Mouse (Mus musculus): ENCODE results near the gene Nudt8. TPM values are rescaled to one million over a fixed set of nuclear protein-coding genes. Genes with fewer than 3 reads are reported as not detected.
"Not testable (repeated sequence)": the region's sequence is repeated elsewhere in the genome, so short reads cannot be mapped to it uniquely, and the experiment has no call there.

Gene Nudt8
- 35.6 and 41.1 TPM in 2 replicates for polyA plus RNA-seq (2014; fragmentation: Nextera tagmentation; extraction: Ambion mirVana)

DNA sequence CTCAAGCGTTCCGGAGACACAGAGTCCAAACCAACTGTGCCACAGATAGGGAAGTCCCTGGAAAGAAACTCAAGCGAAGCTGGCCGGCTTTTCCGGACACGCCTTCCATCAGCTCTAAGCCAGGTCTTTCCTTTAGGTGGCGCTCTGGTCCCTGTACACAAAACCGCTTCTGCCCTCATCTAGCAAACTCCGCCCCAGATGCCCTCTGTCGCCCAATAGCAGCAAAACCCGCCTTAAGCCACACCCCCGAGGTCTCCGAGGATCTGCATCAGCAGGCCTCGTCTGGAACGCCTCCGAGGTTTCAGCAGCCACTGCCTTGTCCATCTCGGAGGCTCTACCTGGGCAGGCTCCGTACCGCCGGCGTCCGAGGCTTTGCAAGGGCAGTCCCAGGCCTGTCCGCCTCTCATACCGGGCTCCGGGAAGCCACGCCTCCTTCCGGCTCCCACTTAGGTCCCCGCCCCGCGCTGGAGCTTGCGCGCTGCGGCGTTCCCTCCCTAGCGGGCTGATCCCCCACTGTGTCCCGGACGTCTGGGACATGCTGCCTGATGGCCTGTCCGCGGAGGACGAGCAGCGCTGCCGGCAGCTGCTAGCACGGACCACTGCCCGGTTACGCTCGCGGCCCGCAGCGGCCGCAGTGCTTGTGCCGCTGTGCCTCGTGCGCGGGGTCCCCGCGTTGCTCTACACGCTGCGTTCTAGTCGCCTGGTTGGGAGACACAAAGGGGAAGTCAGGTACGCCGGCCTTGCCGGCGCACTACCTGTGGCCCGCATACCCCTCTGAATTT, at the start of gene Nudt8, which contains the start of gene Gm49405:
Gene Nudt8, plus strand, starts transcription at position 462 of the 782 bp plus-strand sequence.
Gene Gm49405, plus strand, starts transcription at position 508 of the 782 bp plus-strand sequence.
- Histone ChIP-seq H3K36me3 (ENCODE audit: control insufficient read depth, insufficient read depth, low read length) (peaks cover 3% of the 10 kb centered on the region; the same call in 1 of the 2 replicates), H3K4me3 (ENCODE audit: low read depth, low read length) (peak within 1 kb of the TSS; percentile 74), H3K27me3 (replicated peaks; ENCODE audit: control insufficient read depth, insufficient read depth, low read length) (no peaks in the 10 kb centered on the region), H3K9ac (ENCODE audit: low read length) (peak within 1 kb of the TSS; percentile 91), H3K9me3 (replicated peaks; ENCODE audit: control insufficient read depth, low read length) (no peaks in the 10 kb centered on the region), H3K27ac (ENCODE audit: low read depth, low read length) (peak within 1 kb of the TSS; percentile 96), H3K4me1 (ENCODE audit: control insufficient read depth, insufficient read depth, low read length) (peaks cover 10% of the 10 kb centered on the region), H3K4me2 (ENCODE audit: low read length) (peak within 1 kb of the TSS; percentile 91)
- peak; percentile 94 for ATAC-seq
- WGBS, result under 1% methylated on average over 64 of the region's 64 CpGs
- peak; percentile 98 for DNase-seq (ENCODE audit: low spot score)

- H3K36me3 ChIP-seq (ENCODE audit: control insufficient read depth, insufficient read depth, low read length), result no peaks in the 10 kb centered on the region
- no peak for ATAC-seq
- no peak overlapping the region for H3K9ac ChIP-seq (ENCODE audit: low read length)
- no peak overlapping the region for H3K27ac ChIP-seq (ENCODE audit: low read depth, low read length)
- no peak for DNase-seq (ENCODE audit: low spot score)
- H3K4me3 ChIP-seq (ENCODE audit: low read depth, low read length), result no peak overlapping the region
- H3K4me2 ChIP-seq (ENCODE audit: low read length), result no peak overlapping the region
- no peaks in the 10 kb centered on the region for H3K27me3 ChIP-seq (replicated peaks; ENCODE audit: control insufficient read depth, insufficient read depth, low read length)
- H3K9me3 ChIP-seq (replicated peaks; ENCODE audit: control insufficient read depth, low read length), result no peaks in the 10 kb centered on the region
- no peaks in the 10 kb centered on the region for H3K4me1 ChIP-seq (ENCODE audit: control insufficient read depth, insufficient read depth, low read length)
These were observed 48.9 kb upstream of the Nudt8 start for GRCm38 (mm10) chr19:3951461-3951860.

DNA sequence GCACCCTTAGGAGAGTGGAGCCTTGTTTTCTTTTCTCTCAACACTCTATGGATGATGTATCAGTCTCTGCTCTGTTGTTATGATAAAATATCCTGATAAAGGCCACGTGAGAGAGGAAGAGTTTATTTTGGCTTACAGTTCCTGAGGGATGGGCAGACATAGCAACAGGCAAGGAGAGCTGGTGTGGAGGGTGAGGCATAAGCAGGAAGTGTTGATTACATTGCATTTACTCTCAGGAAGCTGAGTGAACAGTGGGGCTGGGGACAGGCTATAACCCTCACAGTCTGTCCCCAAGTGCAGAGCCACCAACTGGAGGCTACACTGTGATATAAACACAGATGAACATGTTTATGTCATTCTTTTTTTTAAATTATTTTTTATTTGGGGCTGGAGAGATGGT, 48.3 kb upstream of the Nudt8 start:
- Histone ChIP-seq H3K4me3 (ENCODE audit: low read depth, low read length) (no peak overlapping the region), H3K27me3 (replicated peaks; ENCODE audit: control insufficient read depth, insufficient read depth, low read length) (no peaks in the 10 kb centered on the region), H3K4me1 (ENCODE audit: control insufficient read depth, insufficient read depth, low read length) (no peaks in the 10 kb centered on the region), H3K9me3 (replicated peaks; ENCODE audit: control insufficient read depth, low read length) (no peaks in the 10 kb centered on the region), H3K4me2 (ENCODE audit: low read length) (no peak overlapping the region), H3K9ac (ENCODE audit: low read length) (no peak overlapping the region), H3K27ac (ENCODE audit: low read depth, low read length) (no peak overlapping the region), H3K36me3 (ENCODE audit: control insufficient read depth, insufficient read depth, low read length) (no peaks in the 10 kb centered on the region)
- DNase-seq (ENCODE audit: low spot score) (no peak), ATAC-seq (no peak)
- 61% methylated on average over 1 of the region's 1 CpGs for WGBS

DNA sequence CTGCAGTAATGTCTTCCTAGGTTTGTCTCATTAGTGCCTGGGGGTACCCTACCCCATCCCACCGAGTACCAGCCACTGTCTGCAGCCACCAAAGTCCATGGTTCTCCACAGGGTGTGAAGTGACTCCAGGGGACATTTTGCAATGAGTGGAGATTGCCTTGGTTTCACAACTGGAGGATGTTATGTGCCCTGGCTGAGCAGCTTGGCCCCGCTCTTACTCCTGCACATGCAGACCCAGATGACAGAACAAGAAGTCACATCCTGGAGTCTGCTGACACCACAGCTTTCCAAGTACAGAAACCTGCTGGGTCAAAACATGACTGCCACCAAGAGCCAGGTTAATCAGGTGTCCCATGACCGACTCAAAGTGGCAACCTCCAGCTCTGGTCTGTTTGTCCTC, 45.3 kb upstream of the Nudt8 start:
- Histone ChIP-seq H3K4me3 (ENCODE audit: low read depth, low read length) (no peak overlapping the region), H3K9me3 (replicated peaks; ENCODE audit: control insufficient read depth, low read length) (no peaks in the 10 kb centered on the region), H3K9ac (ENCODE audit: low read length) (no peak overlapping the region), H3K4me1 (ENCODE audit: control insufficient read depth, insufficient read depth, low read length) (no peaks in the 10 kb centered on the region), H3K27me3 (replicated peaks; ENCODE audit: control insufficient read depth, insufficient read depth, low read length) (no peaks in the 10 kb centered on the region), H3K36me3 (ENCODE audit: control insufficient read depth, insufficient read depth, low read length) (no peaks in the 10 kb centered on the region), H3K27ac (ENCODE audit: low read depth, low read length) (no peak overlapping the region), H3K4me2 (ENCODE audit: low read length) (no peak overlapping the region)
- DNase-seq (ENCODE audit: low spot score) (no peak), ATAC-seq (no peak)
- WGBS, result 73% methylated on average over 3 of the region's 3 CpGs

DNA sequence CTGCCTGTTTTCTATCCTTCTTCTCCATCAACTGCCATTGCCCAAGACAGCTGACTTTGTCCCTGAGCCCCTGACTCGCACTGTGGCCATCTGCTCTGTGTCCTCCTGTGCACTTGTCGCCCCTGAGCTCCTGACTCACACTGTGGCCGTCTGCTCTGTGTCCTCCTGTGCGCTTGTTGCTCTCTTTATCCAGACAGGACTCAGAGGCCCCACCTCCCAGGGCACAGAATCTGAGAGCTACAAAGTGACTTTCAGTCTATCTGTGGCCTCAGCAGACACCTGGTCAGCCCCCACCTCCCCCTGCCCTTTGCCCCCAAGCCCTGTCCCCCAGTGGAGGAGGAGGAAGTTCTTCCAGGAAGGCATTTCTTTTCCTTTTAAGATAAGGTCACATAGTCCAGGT, 44.6 kb upstream of the Nudt8 start:
- no peaks in the 10 kb centered on the region for H3K4me1 ChIP-seq (ENCODE audit: control insufficient read depth, insufficient read depth, low read length)
- no peaks in the 10 kb centered on the region for H3K27me3 ChIP-seq (replicated peaks; ENCODE audit: control insufficient read depth, insufficient read depth, low read length)
- no peak overlapping the region for H3K9ac ChIP-seq (ENCODE audit: low read length)
- no peak overlapping the region for H3K4me3 ChIP-seq (ENCODE audit: low read depth, low read length)
- no peak overlapping the region for H3K27ac ChIP-seq (ENCODE audit: low read depth, low read length)
- 72% methylated on average over 4 of the region's 4 CpGs for WGBS
- H3K9me3 ChIP-seq (replicated peaks; ENCODE audit: control insufficient read depth, low read length), result no peaks in the 10 kb centered on the region
- no peak for DNase-seq (ENCODE audit: low spot score)
- no peak for ATAC-seq
- H3K4me2 ChIP-seq (ENCODE audit: low read length), result no peak overlapping the region
- H3K36me3 ChIP-seq (ENCODE audit: control insufficient read depth, insufficient read depth, low read length), result no peaks in the 10 kb centered on the region

GRCm38 (mm10) chr19:3957296-3958036, 42.9 kb upstream of the Nudt8 start:
- not testable (repeated sequence) for H3K27ac ChIP-seq (ENCODE audit: low read depth, low read length); H3K4me1 ChIP-seq (ENCODE audit: control insufficient read depth, insufficient read depth, low read length); H3K4me3 ChIP-seq (ENCODE audit: low read depth, low read length); H3K27me3 ChIP-seq (replicated peaks; ENCODE audit: control insufficient read depth, insufficient read depth, low read length); H3K4me2 ChIP-seq (ENCODE audit: low read length); H3K9me3 ChIP-seq (replicated peaks; ENCODE audit: control insufficient read depth, low read length); ATAC-seq; H3K36me3 ChIP-seq (ENCODE audit: control insufficient read depth, insufficient read depth, low read length); DNase-seq (ENCODE audit: low spot score); H3K9ac ChIP-seq (ENCODE audit: low read length)
- WGBS, result 81% methylated on average over 5 of the region's 5 CpGs

DNA sequence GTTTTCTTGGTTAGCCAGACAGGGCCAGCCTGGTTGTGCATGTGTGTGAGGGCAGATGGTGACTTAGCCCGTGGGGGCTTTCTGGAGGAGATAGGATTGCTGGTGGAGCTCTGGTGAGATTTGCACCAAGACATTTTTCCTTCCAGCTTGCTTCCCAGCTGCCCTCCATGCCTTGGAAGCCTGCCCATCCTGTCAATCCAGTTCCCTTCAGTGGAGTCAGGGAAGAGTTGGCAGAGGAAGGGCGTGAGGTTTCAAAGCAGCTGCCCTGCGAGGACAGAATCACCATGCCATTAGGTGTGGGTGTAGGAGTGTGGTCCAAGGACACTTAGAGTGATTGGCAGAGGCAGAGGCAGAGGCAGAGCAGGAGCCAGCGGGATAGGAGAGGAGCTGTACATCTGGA, 41.9 kb upstream of the Nudt8 start, which contains the start of gene Aldh3b3:
Gene Aldh3b3, plus strand, starts transcription at position 176 of the 400 bp plus-strand sequence.
- Histone ChIP-seq H3K4me2 (ENCODE audit: low read length) (no peak within 1 kb of the TSS), H3K27me3 (replicated peaks; ENCODE audit: control insufficient read depth, insufficient read depth, low read length) (no peaks in the 10 kb centered on the region), H3K27ac (ENCODE audit: low read depth, low read length) (no peak within 1 kb of the TSS), H3K9ac (ENCODE audit: low read length) (no peak within 1 kb of the TSS), H3K36me3 (ENCODE audit: control insufficient read depth, insufficient read depth, low read length) (no peaks in the 10 kb centered on the region), H3K4me1 (ENCODE audit: control insufficient read depth, insufficient read depth, low read length) (no peaks in the 10 kb centered on the region), H3K4me3 (ENCODE audit: low read depth, low read length) (no peak within 1 kb of the TSS), H3K9me3 (replicated peaks; ENCODE audit: control insufficient read depth, low read length) (no peaks in the 10 kb centered on the region)
- ATAC-seq, result no peak
- WGBS, result 63% methylated on average over 4 of the region's 4 CpGs
- peak; percentile 46 for DNase-seq (ENCODE audit: low spot score)

- ATAC-seq, result no peak
- Histone ChIP-seq H3K9me3 (replicated peaks; ENCODE audit: control insufficient read depth, low read length) (no peaks in the 10 kb centered on the region), H3K4me3 (ENCODE audit: low read depth, low read length) (no peak overlapping the region), H3K27me3 (replicated peaks; ENCODE audit: control insufficient read depth, insufficient read depth, low read length) (no peaks in the 10 kb centered on the region), H3K27ac (ENCODE audit: low read depth, low read length) (no peak overlapping the region), H3K4me1 (ENCODE audit: control insufficient read depth, insufficient read depth, low read length) (no peaks in the 10 kb centered on the region), H3K9ac (ENCODE audit: low read length) (no peak overlapping the region), H3K36me3 (ENCODE audit: control insufficient read depth, insufficient read depth, low read length) (no peaks in the 10 kb centered on the region), H3K4me2 (ENCODE audit: low read length) (no peak overlapping the region)
- no peak for DNase-seq (ENCODE audit: low spot score)
These were observed 41.4 kb upstream of the Nudt8 start for GRCm38 (mm10) chr19:3959030-3959429.

DNA sequence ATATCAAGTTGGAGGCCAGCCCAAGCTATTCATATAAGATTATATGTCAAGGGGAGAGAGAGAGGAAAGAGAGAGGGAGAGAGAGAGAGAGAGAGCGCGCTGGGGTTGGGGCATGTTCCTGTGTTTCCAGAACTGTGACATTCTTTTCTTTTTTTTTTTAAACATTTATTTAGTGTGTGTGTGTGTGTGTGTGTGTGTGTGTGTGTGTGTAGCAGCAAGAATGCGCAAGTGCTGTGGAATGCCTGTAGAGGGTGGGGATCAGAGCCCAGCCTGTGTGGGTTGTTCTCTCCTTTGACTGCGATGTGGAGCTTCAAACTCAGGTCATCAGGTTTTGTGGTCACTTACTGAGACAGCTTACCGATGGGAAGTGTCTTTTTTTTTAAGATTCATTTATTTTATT, 40.2 kb upstream of the Nudt8 start:
- Histone ChIP-seq H3K4me2 (ENCODE audit: low read length) (no peak overlapping the region), H3K4me1 (ENCODE audit: control insufficient read depth, insufficient read depth, low read length) (no peaks in the 10 kb centered on the region), H3K36me3 (ENCODE audit: control insufficient read depth, insufficient read depth, low read length) (no peaks in the 10 kb centered on the region), H3K9me3 (replicated peaks; ENCODE audit: control insufficient read depth, low read length) (no peaks in the 10 kb centered on the region), H3K4me3 (ENCODE audit: low read depth, low read length) (no peak overlapping the region), H3K27ac (ENCODE audit: low read depth, low read length) (no peak overlapping the region), H3K27me3 (replicated peaks; ENCODE audit: control insufficient read depth, insufficient read depth, low read length) (no peaks in the 10 kb centered on the region), H3K9ac (ENCODE audit: low read length) (no peak overlapping the region)
- WGBS, result 78% methylated on average over 5 of the region's 5 CpGs
- DNase-seq (ENCODE audit: low spot score) (no peak), ATAC-seq (no peak)

Data from forebrain, embryonic 14.5 days (tissue).